Mouse (Mus musculus) embryo, embryonic 11 days (tissue): ENCODE data around the gene Bcl9l.
"Not testable (repeated sequence)": the region's sequence is repeated elsewhere in the genome, so short reads cannot be mapped to it uniquely, and the experiment has no call there.

Experiments used
- DNase-seq: peaks from one replicate; pipeline ENCODE4 v3.0.0-alpha.2; 2015

The Bcl9l gene

GRCm38 (mm10) chr9:44482552-44482951 is at the start of gene Bcl9l:
TSS of gene Bcl9l (plus strand) at chr9:44482825.
- peak; percentile 97 for DNase-seq

- DNase-seq, result no peak
These were observed 46.9 kb upstream of the Bcl9l start for GRCm38 (mm10) chr9:44435747-44436146.

DNA sequence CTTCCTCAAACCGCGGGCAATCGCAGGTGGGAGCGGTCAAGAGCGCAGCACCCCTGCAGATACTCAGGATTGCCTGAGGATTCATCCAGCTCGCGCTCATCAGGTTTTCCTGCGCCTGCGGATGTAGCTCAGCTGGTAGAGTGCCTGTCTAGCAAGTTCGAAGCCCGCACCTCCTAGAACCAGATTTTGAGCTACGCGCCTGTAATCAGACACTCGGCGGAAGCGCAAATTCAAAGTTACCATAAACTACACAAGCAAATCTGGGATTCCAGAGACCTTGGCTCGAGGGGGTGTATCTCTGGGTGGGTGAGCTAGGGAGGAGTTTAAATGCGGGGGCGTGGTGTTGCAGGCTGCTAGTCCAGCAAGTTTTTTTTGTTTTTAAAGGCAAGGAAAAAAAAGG is 41.7 kb upstream of the Bcl9l start, which contains the start of gene Foxr1:
Gene Foxr1, minus strand, starts transcription at position 176 of the 400 bp plus-strand sequence.
- no peak for DNase-seq

- not testable (repeated sequence) for DNase-seq
These were observed 38.1 kb upstream of the Bcl9l start for GRCm38 (mm10) chr9:44444402-44445025.

DNA sequence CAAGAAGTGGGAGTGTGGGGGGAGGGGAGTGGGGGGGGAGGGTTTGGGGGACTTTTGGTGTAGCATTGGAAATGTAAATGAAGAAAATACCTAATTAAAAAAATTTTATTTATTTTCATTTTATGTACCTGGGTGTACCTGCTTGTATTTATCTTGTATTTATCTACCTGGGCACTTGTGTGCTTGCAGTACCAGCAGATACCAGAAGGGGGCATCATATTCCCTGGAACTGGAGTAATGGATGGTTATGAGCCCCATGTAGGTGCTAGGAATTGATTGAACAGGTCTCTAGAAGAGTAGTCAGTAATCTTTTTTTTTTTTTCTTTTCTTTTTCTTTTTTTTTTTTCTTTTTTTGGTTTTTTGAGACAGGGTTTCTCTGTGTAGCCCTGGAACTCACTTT is 32.2 kb upstream of the Bcl9l start:
- DNase-seq, result no peak

DNA sequence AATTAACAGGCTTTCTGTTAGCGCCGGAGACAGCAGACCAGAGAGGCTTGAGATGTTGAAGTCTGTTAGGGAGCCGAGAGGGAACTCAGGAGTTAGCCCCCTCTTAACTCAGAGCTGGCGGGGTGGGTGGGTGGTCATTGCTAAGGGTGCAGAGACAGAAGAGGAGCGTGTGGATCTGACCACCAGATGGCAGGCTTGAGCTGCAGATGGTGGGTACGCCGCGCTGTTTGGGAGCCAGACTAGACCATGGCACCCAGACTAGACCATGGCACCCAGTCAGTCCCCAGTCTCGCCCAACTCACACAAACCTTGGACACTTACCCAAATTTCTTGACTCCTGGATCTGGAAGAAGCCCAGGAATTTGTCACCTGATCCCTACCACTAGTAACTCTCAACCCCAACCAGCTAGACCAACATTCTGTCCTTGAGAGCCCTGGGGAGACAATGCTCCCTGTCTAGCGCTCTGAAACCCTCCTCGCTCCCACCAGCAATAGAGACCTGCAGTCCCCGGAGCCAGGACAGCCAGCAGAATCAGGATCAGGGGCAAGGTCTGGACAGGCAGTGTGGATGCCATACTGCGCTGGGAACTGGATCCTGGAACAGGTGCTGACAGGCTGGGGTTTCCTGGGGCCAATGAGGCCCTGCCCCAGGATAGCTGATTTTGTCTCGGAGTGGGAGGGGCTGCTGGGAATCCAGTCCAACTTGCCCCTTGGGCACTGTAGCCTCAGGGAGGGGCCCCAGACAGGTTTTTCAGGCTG is 28.3 kb upstream of the Bcl9l start:
- DNase-seq, result peak; percentile 87

DNA sequence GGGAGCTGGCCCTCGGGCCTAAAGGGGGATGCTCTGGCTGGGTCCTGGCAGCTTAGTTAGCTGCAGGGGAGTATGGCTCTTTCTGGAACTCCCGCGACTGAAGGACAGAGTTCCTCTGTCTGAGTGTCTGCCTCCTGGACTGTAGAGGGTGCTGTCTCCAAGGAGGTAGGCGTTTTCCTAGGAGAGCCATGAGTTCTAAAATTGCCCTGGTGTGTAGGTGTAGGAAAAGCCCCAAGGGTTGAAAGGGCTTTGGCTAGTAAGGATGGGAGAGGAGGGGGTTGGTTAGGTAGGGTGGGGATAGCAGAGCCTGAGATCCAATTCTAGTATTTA is 27.8 kb upstream of the Bcl9l start, which contains the start of gene Upk2:
Gene Upk2, minus strand, starts transcription at position 86 of the 330 bp plus-strand sequence.
- DNase-seq, result peak; percentile 22

DNA sequence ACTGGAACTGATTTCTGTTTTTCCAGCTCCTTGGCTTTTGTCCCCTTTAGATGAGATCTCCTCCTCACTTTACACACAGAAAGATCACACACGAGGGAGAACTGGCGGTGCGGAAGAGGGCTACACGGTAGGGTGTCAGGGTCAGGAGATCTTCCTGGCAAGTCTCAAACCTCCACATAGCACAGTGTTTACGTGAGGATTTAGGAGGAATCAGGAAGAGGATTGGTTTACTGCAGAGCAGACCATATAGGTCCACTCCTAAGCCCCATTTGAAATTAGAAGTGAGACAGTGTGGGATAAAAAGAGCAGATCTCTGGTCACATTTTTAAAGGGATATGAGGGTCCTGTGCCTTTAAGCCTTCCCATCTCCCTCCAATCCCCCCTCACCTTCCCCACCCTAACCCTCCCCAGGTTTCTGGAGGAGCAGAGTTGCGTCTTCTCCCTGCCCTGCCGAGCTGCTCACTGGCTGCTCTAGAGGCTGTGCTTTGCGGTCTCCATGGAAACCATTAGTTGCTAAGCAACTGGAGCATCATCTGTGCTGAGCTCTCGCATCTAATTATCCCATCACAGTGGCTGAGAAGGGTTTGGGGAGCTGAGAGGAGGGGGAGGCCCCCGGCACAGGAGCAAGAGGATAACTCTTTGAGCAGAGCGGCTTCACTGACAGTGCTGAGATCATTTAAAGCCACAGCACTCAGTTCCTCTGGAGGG is 25.4 kb upstream of the Bcl9l start:
- peak; percentile 92 for DNase-seq

GRCm38 (mm10) chr9:44461950-44462349 is 20.7 kb upstream of the Bcl9l start:
- DNase-seq, result no peak

DNA sequence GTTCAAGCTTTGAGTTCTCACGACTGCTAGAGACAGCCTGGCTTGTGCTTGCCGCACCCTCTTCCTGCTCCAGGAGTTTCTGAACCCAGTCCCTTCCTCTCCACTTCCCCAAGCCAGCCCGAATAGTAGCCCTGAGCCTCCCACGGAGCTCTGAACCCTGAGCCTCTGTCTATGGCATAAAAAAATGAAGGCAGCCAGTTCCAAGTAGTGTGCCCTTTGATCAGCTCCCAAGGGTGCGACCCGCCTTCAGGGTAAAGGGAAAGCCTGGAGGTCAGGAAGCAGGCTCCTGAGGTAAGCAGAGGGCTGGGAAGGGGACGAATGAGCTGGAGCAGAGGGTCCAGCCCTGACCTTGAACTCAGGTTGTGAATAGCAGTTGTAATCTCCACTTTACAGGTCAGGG is 14.4 kb upstream of the Bcl9l start:
- DNase-seq, result no peak

DNA sequence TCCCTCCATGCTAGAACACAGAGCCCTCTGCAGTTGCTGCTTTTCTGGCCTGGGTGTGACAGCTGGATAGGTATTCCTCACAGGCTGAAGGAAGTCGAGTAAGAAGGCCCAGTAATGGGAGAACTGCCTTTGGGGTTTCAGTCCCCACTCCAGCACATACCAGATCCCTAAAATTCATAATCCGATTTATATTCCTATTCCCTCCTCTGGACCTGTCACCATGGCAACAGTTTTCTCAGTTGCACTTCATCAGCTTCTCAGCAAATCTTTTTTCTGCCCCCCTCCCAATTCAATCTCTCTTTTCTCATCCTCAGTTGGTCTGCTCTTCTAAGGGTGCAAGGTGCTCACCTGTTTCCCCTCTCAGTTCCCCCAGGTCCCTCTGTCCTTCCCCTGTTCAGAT is 13.8 kb upstream of the Bcl9l start:
- DNase-seq, result no peak

DNA sequence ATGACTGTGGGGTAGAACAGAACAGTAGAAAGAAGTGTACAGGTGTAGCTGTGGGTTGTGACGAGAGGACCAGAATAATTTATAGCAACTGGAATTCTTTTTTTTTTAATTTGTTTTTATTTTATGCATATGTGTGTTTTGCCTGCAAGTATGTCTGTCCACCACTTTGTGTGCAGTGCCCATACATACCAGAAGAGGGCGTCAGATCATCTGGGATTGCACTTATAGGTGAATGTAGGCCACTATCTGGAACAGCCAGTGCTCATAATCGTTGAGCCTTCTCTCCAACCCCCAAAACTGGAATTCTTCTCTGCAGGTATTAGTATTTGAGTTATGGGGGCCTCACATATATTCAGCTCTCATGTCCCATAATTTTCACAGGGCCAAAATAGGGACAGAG is 9.4 kb upstream of the Bcl9l start:
- DNase-seq, result no peak

- no peak for DNase-seq
These were observed 8.3 kb upstream of the Bcl9l start for GRCm38 (mm10) chr9:44474327-44474726.

DNA sequence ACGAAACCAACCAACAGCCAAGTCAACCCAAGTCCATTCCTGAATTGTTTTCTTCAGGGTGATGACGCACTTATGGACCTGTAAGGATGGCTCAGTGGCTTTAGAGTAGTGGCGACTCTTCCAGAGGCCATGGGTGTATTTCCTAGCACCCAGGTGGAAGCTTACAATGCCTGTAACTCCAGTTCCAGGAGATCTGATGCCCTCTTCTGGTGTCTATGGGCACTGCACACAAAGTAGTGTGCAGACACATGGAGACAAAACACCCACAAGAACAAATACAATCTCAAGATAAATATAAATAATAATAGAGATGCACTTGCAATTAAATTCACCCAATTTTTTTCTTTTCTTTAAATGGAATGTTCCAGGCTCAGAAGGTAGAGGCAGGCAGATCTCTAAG is 6.7 kb upstream of the Bcl9l start:
- DNase-seq, result no peak

DNA sequence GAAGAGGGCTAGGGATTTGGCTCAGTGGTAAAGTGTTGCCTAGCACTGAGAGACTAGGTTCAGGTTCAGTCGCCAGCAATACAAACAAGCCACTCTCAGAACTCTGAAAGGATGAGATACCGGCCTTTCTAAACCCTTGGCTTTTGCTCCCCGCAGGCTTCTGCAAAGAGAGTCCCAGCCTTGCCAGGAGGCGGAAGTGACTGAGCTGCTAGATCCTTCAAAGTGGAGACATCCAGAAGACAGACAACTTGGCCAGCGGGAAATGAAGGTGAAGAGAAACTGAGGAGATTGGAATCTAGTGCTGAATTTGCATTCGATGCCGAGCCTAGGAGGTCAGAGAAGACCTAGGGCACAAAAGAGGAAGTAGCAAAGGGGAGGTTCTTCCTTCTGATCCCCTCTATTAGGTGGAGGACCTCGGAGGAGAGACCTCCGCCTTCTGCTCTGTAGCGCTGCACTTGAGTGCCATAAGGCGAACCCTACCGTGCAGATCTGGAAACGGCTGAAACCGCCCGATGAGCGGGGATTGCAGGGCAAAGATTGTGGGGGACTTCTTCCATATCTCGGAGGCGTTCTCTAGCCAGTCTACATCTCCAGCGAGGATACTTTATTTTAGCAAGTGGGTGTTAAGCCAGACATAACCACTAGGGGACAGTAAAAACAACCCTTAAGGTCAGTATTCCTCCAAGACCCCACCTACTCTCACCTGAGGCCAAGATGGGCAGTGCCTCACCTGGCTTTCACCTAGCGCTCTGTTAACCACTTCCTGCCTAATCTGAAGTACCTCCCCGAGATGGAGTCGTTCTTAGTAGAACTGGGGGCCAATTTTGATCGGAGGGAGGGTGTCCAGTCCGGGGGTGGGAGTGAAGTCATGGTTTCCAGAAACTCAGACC is 5.0 kb upstream of the Bcl9l start:
- DNase-seq, result peak; percentile 81

DNA sequence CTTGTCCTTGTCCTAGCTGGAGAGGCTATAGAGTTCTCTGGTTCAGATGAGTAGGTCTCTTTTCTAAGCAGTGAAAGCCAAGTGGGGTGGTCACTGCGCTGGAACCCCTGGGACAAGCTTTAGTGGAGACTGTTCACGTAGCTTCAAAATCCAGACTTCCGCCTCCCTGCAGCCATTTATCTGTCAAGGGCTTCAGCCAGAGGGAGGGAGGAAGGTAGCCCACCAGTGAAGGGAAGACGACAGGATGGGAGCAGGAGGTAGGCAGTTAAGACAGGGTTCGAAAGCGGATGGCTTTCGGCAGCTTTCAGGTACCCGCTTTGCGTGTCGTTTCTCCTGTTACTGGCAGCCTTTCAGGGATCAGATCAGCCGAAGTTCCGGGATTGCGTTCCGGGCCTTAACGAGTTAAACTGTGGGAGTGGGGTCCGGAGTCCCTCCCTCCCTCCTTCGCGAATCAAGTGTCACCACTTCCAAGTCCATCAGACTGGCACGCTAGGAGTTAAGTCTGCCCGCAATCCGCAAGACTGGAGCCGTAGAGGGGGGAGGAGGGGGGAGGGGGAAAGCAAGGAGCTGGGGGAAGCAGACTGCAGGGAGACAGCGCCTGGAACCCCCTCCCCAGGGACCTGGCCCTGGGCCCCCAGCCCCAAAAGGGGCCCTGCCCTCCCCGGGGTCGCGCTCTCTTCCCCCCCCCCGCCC is 4.2 kb upstream of the Bcl9l start:
- DNase-seq, result peak; percentile 95

- DNase-seq, result peak; percentile 94
These were observed 3.5 kb upstream of the Bcl9l start for GRCm38 (mm10) chr9:44478959-44479605.

GRCm38 (mm10) chr9:44479628-44480428 is 2.8 kb upstream of the Bcl9l start:
- DNase-seq, result peak; percentile 91

GRCm38 (mm10) chr9:44482112-44482511 is 513 bp upstream of the Bcl9l start:
- DNase-seq, result no peak

DNA sequence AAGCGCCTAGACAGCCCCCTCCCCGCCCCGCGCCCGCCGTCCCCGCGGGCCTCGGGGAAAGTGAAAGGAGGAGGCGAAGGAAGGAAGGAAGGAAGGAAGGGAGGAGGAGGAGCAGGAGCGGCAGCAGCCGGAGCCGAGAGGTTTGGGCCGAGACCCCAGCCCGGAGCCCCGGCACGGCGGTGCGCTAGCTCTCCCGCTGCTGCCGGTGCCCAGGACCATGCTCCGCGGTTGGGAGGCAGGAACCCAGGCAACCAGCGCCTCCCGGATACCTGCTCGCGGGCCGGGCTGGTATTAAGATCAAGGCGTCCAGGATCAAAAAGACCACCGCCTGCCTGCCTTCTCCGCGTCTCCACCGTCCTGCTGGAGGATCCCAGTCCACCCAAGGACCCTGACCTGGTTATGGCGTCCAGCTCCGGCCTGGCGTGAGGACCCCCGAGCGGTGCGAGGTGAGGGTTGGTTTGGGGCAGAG is 450 bp downstream of the Bcl9l start:
- peak; percentile 29 for DNase-seq
